Mouse (Mus musculus): ENCODE measurements at regions not wholly inside any gene's neighbourhood (a gene's known extent, or its start where the extent isn't known, plus 50 kb on each side); places are given as distances from the start of the nearest gene placed in this dataset.

DNA sequence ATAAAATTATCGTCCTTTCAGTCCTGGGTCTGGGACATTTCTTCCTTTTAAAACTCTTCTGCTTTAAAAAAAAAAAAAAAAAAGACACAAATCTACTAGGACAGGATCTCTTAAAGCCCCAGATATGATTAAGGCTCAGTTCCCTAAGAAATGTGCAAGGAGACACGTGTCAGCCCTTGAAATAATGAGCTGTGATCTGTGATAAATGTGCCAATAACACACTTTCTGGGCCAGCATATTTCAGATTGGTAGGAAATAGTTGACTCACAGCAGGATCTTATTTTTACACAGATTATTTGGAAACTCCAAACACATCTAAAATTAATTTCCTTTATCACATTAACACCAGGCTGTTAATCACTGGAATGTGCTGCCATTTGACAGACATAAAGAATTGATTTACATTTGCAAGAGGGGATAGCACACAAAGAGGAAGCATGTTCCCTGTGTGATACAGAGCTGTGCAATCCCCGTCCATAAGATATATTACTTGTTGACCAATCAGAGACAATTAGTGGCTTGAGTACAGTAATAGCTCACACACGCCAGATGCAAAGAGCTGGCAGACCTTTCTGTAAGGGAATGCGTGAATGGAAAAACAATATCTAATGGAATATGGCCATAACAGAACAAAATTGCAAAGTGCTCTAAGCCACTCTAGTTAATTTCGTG is 263.7 kb downstream of the Pax3 start:
- DNase-seq (ENCODE audit: low spot score) = no peak

DNA sequence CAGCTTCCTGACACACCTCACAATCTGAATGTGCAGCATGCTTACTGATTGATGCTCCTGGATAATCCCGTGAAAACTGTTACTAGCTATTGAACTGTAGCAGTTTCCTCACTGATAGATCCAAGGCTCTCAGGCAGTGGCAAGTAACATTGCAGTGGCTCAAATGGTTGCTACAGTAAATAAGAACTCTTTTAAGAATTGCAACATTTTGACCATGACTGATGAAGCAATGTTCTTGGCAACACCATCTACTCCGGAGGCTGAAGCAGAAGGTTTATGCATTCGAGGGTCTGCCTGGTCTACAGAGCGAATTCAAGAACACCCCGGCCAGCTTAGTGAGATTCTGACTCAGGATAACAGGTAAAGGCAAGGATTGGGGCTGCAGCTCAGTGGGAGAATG is 264.7 kb downstream of the Pax3 start:
- no peak for DNase-seq (ENCODE audit: low spot score)

DNA sequence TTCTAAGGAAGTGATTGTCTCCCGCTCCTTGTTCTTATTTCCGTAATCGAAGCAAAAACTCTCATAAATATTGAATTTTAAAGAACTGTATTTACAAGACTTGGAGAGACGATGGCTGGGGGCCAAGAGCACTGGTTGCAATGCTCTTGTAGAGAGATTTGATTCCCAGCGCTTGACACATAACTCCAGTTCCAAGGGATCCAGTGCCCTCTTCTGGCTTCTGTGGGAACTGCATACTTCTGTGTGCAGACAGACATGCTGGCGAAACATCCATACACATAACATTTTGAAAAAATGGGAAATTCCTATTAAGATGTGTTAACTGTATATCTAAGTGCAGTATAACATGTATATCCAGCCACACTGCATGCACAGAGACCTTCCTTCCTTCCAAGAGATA is 266.3 kb downstream of the Pax3 start:
- no peak for DNase-seq (ENCODE audit: low spot score)

DNA sequence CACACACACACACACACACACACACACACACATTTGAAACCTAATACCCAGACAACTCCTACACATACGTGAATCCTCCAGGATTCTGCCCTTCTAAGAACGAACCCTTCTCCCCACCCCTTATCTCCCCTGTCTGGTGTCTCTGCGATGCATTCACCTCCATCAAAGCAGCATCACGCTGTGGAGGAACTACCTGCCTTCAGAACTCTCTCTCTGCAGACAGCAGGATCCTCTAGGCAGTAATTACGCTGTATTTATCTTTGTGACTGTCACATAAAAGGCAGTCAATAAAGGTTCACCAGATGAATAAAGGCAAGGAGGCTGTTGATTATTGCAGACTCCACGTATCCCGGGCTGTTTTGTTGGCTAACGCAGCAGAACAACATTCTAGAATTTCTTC is 267.4 kb downstream of the Pax3 start:
- DNase-seq (ENCODE audit: low spot score) = no peak

DNA sequence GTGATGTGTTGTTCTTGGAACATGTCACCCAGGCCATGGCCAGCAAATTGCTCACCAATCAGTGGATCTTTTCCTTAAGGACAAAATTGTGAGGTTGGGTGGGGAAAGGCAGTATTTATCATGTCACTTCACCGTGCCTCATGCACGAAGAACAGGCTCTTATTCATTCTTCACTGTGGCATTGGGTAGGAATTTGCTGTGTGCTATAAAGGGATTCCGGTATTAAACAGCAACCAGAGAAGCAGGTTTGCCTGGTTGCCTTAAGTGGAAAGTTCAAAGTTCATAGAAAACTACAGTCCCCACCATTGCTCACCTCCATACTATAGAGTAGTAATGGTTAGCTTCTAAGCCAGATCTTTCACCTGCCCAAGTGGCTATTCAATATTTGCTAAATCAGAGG is 270.8 kb downstream of the Pax3 start:
- DNase-seq (ENCODE audit: low spot score) = no peak

- DNase-seq (ENCODE audit: low spot score) = no peak
These were observed 300.7 kb downstream of the Pax3 start for GRCm38 (mm10) chr1:77896226-77896625.

GRCm38 (mm10) chr1:77879026-77879425 is 317.9 kb downstream of the Pax3 start:
- no peak for DNase-seq (ENCODE audit: low spot score)

- DNase-seq (ENCODE audit: low spot score) = no peak
These were observed 326.8 kb downstream of the Pax3 start for GRCm38 (mm10) chr1:77870125-77870524.

DNA sequence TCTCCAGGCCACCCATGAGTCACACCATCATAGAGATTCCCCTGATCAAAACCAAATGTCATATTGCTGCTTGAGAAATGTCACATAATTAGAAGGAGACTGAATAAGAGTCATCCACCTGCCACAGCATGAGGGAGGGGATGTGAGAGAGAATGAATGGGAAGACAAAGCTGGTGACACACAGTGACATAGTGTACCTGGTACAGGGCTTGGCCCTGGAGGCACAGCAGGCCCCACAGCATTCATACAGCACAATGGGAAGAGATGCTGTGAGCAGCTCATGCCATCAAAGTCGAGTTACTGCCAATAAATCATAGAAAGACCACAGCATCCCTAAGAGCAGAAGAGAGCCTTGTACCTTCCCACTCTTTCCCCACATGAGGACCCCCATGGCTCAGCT is 327.8 kb downstream of the Pax3 start:
- DNase-seq (ENCODE audit: low spot score) = no peak

DNA sequence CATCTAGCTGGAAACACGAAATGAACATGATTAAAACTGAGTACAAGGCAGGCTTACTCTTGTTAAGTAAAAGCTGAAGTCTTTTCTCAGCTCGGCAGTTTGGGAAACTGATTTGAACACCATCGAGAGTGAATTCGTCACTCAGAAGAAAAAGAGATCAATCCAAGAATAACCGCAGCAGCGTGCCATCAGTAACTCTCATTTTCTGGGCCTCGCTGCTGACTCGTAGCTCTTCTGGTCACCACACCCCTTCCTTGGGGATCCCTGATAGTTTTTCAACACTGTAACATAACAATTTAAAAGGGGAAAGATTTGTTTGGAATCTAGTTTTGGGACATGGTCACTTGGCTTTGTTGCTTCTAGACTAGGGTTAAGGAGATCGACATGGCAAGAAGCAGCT is 337.0 kb downstream of the Pax3 start:
- no peak for DNase-seq (ENCODE audit: low spot score)

GRCm38 (mm10) chr1:77854366-77854765 is 339.5 kb upstream of the Epha4 start:
- DNase-seq (ENCODE audit: low spot score) = no peak

DNA sequence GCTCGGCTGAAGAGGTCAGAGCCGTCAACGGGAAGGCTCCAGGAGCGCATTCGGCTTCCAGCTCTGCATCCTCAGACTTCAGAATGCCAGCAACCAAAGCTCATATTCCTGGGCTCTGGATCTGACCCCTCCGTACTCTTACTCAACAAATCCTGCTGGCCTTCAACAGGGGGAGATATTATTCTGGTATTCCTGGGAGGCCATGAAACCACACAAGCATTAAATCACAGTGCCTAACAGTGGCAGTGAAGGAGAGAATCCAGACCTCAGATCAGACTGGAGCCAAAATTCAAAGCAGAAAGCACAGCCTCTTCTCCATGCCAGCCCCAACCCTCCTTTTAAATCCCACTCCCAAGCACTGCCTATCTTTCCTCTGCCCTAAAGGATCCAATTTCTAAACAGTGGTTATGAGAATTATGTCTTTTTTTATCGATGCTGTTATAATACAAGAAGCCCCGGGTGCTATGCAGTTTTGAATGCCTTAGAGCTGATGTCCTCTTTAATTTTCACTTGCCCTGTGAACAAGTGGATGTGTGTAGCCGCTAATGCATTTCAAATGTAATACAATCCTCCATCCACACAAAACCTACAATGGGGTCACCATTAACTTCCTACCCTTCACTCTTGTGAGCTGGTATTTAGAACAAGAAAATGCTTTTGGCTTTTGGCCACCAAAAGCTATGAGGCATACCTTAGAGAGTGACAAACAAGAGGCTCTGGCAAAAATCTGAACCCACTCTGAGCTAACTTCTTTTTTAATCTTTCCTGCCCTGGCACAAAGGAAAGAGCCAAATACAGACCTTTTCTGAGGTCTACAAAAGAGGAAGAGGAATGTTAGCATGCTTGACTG is 333.1 kb upstream of the Epha4 start:
- no peak for DNase-seq (ENCODE audit: low spot score)

GRCm38 (mm10) chr1:77846039-77846727 is 331.3 kb upstream of the Epha4 start:
- no peak for DNase-seq (ENCODE audit: low spot score)

DNA sequence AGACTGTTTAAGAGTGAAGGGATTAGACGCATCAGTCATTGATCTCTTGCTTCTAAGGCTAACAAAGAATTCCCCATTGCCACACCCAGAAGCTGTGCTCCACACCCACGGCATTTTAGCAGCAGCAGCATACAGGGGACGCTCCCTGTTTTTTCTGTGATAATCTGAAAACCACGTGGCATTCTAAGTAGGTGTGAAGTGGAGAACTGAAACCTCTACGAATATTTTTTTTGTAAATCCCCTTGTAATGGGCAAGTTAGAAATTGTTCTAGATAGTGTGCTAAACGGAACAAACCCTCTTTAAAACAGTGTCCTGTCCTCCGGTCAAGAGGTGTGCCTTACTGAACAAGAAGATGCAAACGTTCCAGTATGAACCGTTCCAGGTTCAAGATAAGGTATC is 325.8 kb upstream of the Epha4 start:
- no peak for DNase-seq (ENCODE audit: low spot score)

DNA sequence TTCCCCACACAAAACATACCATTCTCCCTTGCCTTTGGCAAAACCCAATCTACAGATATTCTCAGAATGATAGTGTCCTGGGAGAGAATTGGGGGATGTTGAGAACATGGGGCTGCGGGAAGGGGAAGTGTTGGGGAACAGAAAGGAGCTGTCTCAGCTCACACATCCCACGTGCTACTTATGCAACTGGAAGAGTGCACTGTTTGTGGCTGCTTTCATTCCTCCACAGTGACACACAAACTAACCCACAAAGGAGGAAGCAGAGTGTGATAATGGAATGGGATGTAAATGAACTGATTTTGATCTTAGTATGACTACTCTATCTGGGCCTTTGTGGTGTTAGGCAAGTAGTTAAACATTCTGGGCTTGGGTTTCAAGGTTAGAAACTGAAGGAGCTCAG is 317.3 kb upstream of the Epha4 start:
- DNase-seq (ENCODE audit: low spot score) = no peak

DNA sequence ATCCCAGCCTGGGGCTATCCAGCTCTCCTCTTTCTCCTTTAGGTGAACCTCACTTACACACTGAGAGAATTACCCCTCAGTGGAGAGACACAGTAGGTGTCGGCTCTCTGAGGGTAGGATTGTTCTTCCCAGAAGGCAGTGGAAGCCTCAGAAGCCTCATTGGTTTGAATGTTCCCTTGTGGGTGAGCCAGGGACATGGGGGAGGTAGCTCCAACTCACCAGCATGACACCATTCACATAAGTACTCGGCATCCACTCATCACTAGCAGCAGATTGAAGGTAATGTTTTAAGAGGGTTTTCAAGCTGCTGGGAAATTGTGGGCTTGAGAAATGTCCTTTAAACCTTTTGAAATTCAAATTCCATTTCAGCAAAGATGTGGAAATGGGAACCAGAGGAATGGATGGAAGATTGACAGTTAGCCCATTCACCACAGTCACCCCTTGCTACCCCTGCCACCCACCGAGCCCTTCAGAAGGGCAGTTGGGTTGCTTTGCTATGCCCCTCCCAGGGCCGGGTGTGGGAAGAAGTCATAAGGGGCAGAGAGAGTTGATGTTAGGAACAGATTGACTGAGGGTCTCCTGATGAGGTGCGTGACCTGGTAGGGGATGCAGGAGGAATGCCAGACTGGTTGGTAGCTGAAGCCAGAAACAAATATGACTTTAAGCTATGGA is 310.0 kb upstream of the Epha4 start:
- DNase-seq (ENCODE audit: low spot score) = no peak

DNA sequence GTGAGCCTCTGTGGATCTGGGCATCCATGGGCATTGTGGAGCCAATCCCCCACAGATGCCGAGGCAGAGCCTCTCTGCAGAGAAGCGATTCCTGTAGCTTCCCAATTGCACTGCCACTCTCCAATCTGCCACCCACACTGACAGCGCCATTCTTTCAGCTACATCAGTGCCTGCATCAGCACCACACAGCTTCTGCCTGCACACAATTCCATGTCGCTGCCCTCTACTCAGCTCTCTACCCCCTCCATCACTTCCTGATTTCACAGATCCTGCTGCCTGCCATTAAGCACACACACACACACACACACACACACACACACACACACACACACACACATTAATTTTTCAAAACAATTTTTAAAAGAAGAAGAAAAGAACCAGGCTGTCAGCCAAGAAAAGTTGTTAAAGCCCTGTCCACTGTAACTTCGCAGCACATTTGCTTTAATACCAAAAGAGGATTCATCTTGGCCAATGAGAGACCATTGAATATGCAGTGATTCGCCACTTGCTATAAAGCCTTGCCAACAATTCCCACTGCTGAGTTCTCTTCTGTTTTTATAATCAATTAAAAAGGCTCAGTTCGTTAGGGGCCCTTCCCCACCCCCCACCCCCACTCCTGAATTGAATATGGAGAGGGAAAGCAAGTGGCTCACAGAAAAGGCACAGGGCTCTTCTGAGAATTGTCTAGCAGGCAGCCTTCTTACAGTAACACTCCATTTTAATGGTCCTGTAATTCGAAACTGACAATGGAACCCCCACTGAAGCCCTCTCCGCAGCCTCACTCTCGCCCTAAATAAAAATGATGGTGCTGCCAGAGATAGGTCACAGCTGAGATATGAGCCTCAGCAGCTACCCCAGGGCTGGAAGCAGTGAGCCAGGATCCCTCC is 309.2 kb upstream of the Epha4 start:
- no peak for DNase-seq (ENCODE audit: low spot score)

GRCm38 (mm10) chr1:77820101-77820500 is 305.2 kb upstream of the Epha4 start:
- DNase-seq (ENCODE audit: low spot score) = no peak

- DNase-seq (ENCODE audit: low spot score) = no peak
These were observed 300.6 kb upstream of the Epha4 start for GRCm38 (mm10) chr1:77815451-77815850.

GRCm38 (mm10) chr1:77811573-77811972 is 296.7 kb upstream of the Epha4 start:
- DNase-seq (ENCODE audit: low spot score) = no peak

DNA sequence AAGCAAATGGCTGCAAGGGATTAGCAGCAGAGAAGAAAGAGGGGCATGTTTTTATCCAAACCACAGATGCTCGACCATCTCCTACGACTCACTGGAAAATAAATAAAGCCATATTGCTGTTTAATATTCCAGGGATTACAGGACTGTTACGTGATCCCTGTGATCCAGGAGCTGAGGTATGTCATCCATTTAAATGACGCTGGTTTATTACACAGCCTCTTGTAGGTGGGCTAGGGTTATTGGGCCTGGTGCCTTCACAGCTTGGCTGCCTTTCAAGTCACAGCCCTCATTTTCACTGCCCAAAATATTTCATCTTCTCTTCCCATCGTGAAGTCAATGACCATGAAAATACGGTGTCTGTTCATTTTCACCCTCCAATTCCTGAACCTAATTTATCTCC is 276.1 kb upstream of the Epha4 start:
- DNase-seq (ENCODE audit: low spot score) = no peak

DNA sequence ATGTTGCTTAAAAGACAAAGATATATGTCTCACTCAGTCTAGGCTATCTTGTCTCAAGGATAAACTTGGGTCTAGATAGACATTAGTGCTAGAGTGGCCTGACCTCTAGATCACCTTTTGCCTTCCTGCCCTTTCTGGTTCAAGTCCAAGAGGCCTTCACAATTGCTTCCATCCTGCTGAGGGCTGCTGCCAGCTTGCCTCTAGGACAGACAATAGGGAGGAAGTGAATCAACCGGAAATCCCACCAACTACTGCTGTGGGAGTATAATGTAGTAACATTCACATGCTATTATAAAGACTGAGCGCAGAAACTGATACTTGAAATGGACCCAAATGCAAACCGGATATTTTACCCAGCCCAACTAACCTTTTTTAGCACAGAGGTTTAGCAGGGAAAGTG is 239.4 kb upstream of the Epha4 start:
- DNase-seq (ENCODE audit: low spot score) = no peak
